Mouse (Mus musculus) brain, embryonic 14.5 days (tissue): ENCODE results near the gene Fam8a1.

Experiments used
- CTCF ChIP-seq: fragments of 200-500 bp; IDR thresholded peaks from 2 replicates; pipeline ENCODE4 v1.5.1; 2012; ENCODE audit warnings: inconsistent platforms, mild to moderate bottlenecking, moderate library complexity, borderline replicate concordance; ENCODE audit not compliant: insufficient read depth, insufficient read length; ENCODE audit errors: extremely low read depth
- POLR2A ChIP-seq: fragments of 200-500 bp; IDR thresholded peaks from 2 replicates; pipeline ENCODE4 v1.6.1; 2012; ENCODE audit warnings: mild to moderate bottlenecking, inconsistent platforms, borderline replicate concordance; ENCODE audit not compliant: poor library complexity, insufficient read depth, insufficient read length, severe bottlenecking; ENCODE audit errors: extremely low read depth

GRCm38 (mm10) chr13:46695932-46696331 lies 26.6 kb downstream of the Fam8a1 start:
- TF ChIP-seq CTCF (no peak), POLR2A (no peak)
